Mouse (Mus musculus): ENCODE results near the gene Sox1. TPM values are rescaled to one million over a fixed set of nuclear protein-coding genes. Genes with fewer than 3 reads are reported as not detected.
A peak's percentile ranks its signal among the peaks of the same experiment; 100 is the strongest.

Gene Sox1
- total RNA-seq, 2 experiments from 2014 or later = not detected

GRCm38 (mm10) chr8:12427346-12427745, 32.3 kb downstream of the Sox1 start:
- no peak for DNase-seq

- DNase-seq = no peak
These were observed 33.0 kb downstream of the Sox1 start for GRCm38 (mm10) chr8:12427886-12428799.

GRCm38 (mm10) chr8:12428931-12429330, 33.8 kb downstream of the Sox1 start:
- DNase-seq = no peak

GRCm38 (mm10) chr8:12429601-12430172, 34.6 kb downstream of the Sox1 start:
- DNase-seq = no peak

- DNase-seq = peak; percentile 58
These were observed 35.2 kb downstream of the Sox1 start for GRCm38 (mm10) chr8:12430173-12430899.

GRCm38 (mm10) chr8:12430900-12431737, 36.0 kb downstream of the Sox1 start:
- DNase-seq = no peak

- DNase-seq = no peak
These were observed 36.6 kb downstream of the Sox1 start for GRCm38 (mm10) chr8:12431738-12432055.

GRCm38 (mm10) chr8:12432546-12432945, 37.5 kb downstream of the Sox1 start:
- peak; percentile 33 for DNase-seq

- DNase-seq = no peak
These were observed 39.7 kb downstream of the Sox1 start for GRCm38 (mm10) chr8:12434771-12435170.

- no peak for DNase-seq
These were observed 42.9 kb downstream of the Sox1 start for GRCm38 (mm10) chr8:12438021-12438420.

- no peak for DNase-seq
These were observed 43.9 kb downstream of the Sox1 start for GRCm38 (mm10) chr8:12439044-12439443.

GRCm38 (mm10) chr8:12439846-12440245, 44.8 kb downstream of the Sox1 start:
- no peak for DNase-seq

GRCm38 (mm10) chr8:12440997-12441396, 45.9 kb downstream of the Sox1 start:
- DNase-seq = no peak

- no peak for DNase-seq
These were observed 50.2 kb downstream of the Sox1 start for GRCm38 (mm10) chr8:12445258-12445657.

- no peak for DNase-seq
These were observed 51.0 kb downstream of the Sox1 start for GRCm38 (mm10) chr8:12445926-12446680.

Small RNA genes lying within 50 kb of the gene (microRNA-seq; reads per million reads assigned to microRNA genes)
- gene Gm25239 = 0 reads per million in 2 experiments

Other genes with a start within 250 kb of the Sox1 start
- gene A230072I06Rik, start 116.5 kb upstream of the Sox1 start, total RNA-seq (2021) = not detected
- gene Spaca7, start 177.7 kb downstream of the Sox1 start, total RNA-seq (2021) = not detected

Data from heart, postnatal 4 days (tissue).